Mouse (Mus musculus) heart, adult 2 months (tissue): Measurements from ENCODE around the gene Mnat1.

Source experiments
- CTCF ChIP-seq: fragments of 200-600 bp; IDR thresholded peaks from 2 replicates; pipeline ENCODE4 v1.8.1; 2022; ENCODE audit warnings: antibody characterized with exemption, mild to moderate bottlenecking, moderate library complexity
- EP300 ChIP-seq: fragments of 200-500 bp; IDR thresholded peaks from 2 replicates; pipeline ENCODE4 v1.6.1; 2011; ENCODE audit warnings: low read depth, low read length, control low read depth; ENCODE audit not compliant: insufficient read depth
- POLR2A ChIP-seq: fragments of 200-500 bp; IDR thresholded peaks from 2 replicates; pipeline ENCODE4 v1.6.1; 2011; ENCODE audit warnings: mild to moderate bottlenecking, low read depth, low read length, control low read depth; ENCODE audit not compliant: insufficient read depth

DNA sequence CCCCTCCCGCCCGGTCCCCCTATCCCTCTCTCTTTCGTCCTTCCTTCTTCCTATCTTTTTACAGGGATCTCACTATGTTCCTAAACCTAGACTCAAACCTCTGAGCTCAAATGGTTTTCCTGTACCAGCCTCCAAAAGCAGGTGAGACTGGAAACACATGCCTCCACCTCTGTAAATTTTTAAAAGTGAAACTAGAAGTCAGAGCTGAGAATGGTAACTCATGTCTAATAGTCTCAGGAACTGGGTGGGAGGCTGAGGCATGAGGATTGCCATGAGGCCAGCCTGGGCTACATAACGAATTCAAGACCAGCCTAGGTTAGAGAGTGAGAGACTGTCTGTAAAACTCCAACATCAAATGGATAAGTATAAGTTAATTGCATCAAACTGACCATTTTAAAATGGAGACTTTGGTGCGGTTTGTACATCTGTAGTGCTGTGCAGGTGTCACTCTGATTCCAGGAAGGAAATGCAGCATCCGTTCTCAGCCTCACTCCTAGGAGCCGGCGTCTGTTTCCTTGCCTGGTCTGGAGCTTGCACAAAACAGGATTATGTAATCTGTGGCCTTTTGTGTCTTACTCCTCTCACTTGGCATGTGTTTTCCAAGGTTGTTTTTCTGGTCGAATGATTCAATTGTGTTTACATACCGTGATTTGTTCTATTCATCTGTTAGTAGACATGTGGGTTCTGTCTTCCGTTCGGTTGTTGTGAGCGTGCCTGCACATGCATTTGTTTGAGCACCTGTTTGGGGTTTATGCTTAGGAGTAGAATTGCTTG is 39.1 kb downstream of the Mnat1 start:
- TF ChIP-seq EP300 (no peak), CTCF (no peak), POLR2A (no peak)
